Mouse (Mus musculus): ENCODE results near the gene Ptprn2.
A peak's percentile ranks its signal among the peaks of the same experiment; 100 is the strongest.

Gene Ptprn2

GRCm38 (mm10) chr12:116646771-116647170 lies 161.3 kb downstream of the Ptprn2 start:
- no peak for DNase-seq (ENCODE audit: low spot score in 2 of 2)

DNA sequence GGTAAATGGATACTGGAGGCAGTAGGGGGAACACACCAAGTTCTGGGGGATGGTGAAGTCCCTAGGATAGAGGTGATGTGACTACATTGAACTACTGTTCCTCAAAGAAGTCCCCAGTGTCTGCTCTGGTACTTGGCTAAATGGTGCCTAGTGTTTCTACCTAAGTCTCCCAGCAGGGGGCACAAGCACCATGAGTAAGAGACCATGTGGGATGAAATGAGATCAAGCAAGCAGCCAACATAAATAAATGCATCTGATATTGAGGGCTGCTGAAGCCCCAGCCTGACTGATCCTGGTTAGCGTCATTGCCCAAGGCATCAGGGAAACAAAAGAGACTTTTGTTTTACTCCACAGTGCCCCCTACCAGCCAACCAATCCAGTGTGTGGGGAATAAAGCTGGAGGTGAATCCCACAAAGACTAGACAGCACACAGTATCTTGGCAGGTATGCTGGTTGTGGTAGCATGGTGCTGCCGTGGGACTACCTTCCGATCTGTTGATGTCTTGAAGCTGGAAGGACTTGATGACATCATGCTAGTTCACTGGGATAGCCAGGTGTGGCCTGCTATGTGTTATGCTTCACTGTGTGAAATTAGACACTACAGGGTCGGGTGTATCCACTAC lies 163.2 kb downstream of the Ptprn2 start:
- peak; percentile 27 to 71 for DNase-seq (ENCODE audit: low spot score in 2 of 2)

DNA sequence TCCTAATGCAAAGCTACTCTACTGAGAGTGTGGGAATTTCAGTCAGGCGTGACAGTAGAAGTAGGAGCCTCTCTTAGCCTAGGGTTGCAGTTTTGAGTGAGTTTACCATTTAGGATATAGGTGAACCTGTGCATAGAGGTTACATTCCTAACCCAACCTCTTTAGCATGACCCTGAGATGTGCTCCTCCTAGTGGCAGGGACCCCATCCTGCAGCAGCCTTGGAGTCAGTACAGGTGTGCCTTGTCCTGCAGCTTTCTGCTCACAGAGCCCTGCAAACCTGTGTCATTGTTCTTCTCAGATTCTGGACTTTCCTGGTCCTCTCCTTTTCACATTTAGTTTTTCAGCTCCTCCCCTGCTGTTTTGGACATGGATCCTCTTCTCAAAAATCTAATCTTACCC lies 168.2 kb downstream of the Ptprn2 start:
- DNase-seq (ENCODE audit: low spot score in 2 of 2): peak; percentile 38 to 58

DNA sequence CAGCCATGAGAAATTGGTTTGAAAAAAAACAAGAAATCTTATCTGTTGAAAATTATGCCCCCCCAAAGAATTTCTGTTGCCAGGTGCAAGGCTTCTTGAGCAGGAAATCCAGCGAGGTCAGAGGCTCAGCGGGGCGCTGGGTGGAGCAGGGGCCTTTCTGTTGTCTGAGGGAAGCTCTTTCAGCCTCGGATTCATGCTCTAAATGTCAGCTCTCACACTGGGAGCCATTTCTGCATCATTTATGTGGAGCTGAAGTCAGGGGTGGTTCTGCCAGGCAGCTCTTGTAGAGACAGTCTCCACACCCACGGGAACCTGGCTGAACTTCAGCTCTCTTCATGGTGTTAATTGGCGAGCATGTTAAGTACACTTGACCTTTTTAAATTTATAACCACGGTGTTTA lies 174.6 kb downstream of the Ptprn2 start:
- peak; percentile 71 to 75 for DNase-seq (ENCODE audit: low spot score in 2 of 2)

DNA sequence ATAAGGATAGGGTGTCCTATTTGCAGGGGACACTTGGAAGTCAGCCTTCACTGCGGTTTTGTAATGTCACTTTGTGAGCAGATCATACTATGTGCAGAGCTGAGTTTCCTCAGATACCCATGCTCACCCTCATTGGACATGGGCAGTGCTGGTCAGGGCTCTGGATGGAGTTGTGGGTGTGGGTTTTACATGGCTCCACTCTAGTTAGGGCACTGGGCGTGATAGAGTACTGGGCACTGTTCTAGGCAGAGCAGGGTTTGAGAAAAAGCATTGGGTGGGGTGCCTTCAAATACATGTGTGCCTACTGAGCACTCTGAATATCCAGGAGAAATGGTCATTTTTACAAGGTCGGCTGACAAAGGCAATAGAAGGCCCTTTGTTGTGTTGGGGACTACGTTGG lies 175.5 kb downstream of the Ptprn2 start:
- no peak for DNase-seq (ENCODE audit: low spot score in 2 of 2)

GRCm38 (mm10) chr12:116677701-116678100 lies 192.2 kb downstream of the Ptprn2 start:
- DNase-seq (ENCODE audit: low spot score in 2 of 2): no peak

- no peak for DNase-seq (ENCODE audit: low spot score in 2 of 2)
Measured at GRCm38 (mm10) chr12:116689832-116690231, 204.3 kb downstream of the Ptprn2 start.

- no peak for DNase-seq (ENCODE audit: low spot score in 2 of 2)
Measured at GRCm38 (mm10) chr12:116709535-116709934, 224.0 kb downstream of the Ptprn2 start.

DNA sequence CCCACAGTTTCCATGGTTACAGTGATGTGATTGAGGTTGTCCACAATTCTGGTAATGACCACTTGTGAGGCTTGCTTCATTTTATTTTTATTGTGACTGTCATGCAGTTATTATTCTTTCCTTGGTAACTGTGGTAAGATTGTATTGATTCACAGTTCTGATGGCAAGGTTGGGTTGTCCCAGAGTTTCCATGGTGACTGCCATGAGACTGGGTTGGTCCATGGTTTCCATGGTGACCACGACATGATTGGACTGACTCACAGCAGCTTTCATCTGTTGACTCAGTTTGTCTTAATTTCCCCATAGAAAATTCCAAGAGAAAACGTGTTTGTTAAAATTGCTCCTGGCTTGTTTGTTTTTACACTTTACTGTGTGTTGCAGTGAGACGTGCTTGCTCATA lies 225.2 kb downstream of the Ptprn2 start:
- DNase-seq (ENCODE audit: low spot score in 2 of 2): no peak

DNA sequence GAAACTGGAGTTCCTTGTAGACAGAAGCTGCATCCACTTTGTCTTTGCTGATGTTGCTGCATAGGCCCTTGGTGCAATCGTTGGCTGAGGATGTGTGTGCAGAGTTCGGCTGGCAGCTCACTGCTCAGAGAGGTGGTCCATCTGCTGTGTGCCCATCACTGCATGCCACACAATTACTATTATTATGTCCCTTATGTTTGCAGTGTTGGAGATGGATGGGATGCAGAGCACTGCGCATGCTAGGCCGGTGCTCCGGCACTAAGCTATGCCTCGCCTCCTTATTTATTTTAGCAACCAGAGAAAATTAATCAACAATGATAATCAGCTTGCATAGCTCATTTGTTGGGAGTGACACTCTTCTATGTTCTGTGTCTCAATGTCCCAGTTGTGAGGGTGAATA lies 225.6 kb downstream of the Ptprn2 start:
- no peak for DNase-seq (ENCODE audit: low spot score in 2 of 2)

- DNase-seq (ENCODE audit: low spot score in 2 of 2): no peak
Measured at GRCm38 (mm10) chr12:116713096-116713495, 227.6 kb downstream of the Ptprn2 start.

DNA sequence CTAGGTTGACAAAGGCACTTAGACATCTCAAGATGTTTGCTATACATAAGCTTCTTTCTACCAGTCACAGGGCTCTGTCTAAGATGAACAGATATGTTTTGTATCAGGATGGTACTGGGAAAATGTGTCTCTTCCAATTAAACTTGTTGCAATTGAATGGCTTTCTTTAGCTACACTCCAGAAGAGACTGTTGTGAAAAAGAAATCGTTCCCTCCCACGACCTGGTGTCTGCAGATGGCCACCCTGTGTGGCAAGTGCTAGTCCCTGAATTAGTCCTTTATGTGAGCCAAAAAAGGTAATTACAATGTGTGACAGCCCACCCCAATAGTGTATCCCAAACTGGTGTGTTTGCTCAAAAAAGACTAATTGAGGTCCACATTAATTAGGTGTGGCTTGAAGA lies 235.5 kb downstream of the Ptprn2 start:
- no peak for DNase-seq (ENCODE audit: low spot score in 2 of 2)

DNA sequence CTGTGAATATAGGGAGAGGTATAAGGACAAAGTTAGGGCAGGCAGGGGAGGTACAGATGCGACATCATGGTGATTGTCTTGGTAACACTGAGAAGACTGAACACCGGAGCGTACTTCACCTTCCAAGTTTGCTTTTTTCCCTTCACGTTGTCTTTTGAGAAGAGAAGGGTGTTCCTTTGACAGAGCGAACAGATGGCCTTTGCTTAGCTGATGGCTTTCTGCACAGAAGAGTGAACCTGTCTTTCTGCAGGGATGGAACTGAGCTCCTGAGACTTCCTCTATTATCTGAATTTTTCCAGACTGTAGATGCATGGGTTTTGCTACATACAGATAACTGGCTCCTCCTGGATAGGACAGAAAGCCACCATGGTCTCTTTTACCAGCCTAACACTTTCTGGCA lies 254.6 kb downstream of the Ptprn2 start:
- DNase-seq (ENCODE audit: low spot score in 2 of 2): no peak

GRCm38 (mm10) chr12:116741300-116741699 lies 255.8 kb downstream of the Ptprn2 start:
- DNase-seq (ENCODE audit: low spot score in 2 of 2): no peak

- no peak for DNase-seq (ENCODE audit: low spot score in 2 of 2)
Measured at GRCm38 (mm10) chr12:116746401-116746800, 260.9 kb downstream of the Ptprn2 start.

DNA sequence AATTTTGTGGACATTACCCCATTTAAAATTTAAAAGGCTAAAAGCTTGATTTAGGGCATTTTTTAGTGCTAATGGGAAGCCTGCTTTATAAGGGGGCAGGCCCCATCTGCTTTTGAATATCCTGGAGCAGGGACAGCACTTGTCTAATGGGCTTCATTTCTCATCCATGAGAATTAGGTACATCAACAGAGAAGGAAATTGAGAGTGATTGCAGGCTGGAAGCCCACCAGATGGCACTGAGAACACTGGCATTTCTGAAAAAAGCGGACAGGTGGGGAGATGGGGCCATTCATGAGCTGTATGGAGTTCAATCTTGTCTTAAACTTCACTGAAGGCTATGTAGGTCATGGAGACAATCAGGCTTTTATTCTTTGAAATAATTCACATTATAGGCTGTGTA lies 267.3 kb downstream of the Ptprn2 start:
- no peak for DNase-seq (ENCODE audit: low spot score in 2 of 2)

DNA sequence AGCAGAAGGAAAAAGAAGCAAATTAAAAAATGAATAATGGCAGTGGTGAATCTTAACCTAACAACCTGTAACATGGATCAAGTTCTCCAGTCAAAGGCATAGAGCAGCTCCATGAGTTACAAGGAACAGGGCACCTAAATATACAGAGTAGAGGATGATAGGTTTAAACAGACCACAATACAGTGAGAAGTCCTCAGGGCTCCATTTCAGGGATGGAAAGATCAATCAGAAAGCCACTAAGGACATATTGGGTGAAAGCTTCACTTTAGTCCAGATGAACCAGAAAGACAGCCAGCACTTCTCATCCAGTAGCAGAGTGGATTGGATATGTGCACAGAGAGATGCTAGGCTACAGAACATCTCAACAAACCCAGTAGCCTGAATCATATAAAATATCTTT lies 278.4 kb downstream of the Ptprn2 start:
- DNase-seq (ENCODE audit: low spot score in 2 of 2): no peak

GRCm38 (mm10) chr12:116770911-116771310 lies 285.4 kb downstream of the Ptprn2 start:
- DNase-seq (ENCODE audit: low spot score in 2 of 2): no peak

DNA sequence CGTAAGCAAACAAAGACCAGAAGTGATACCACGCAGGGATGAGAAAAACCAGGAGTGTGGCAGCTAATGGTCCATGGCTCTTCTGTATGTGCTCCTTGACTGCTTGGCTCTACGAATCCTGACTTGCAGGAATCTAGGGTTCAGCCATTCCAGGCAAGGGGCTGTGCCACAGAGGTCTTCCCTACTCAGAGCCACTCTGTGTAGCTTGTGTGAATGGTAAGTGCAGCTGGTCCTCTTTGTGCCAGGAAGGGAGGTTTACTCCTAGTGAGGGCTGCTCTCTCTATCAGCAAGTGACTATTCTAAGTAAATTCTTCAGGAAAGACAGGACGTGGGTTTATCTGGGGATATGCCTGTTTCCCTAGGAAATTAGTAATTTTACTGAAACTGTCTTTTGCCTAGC lies 286.0 kb downstream of the Ptprn2 start:
- DNase-seq (ENCODE audit: low spot score in 2 of 2): no peak

DNA sequence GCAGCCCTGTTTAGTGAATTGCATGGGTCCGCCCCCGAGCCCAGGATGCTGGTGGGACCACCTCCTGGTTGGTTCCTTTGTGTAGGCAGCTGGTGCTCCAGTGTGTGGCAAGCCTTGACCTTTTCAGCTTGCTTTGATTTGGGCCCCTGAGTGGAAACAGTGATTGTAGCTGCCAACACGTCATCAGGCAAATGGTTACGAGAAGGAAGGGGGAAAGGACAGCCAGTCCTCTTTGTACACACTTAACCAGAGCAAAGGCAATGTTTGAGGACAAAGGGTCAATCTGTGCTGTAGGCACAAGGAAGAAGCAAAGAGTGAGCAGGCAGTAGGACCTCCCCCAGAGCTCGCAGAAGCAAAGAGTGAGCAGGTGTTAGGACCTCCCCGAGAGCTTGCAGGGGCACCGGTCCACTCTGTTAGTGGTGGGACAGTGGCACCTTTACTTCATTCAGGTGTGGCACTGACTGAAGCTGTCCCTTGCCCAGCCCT lies 286.6 kb downstream of the Ptprn2 start:
- DNase-seq (ENCODE audit: low spot score in 2 of 2): no peak

- DNase-seq (ENCODE audit: low spot score in 2 of 2): no peak
Measured at GRCm38 (mm10) chr12:116773344-116773743, 287.8 kb downstream of the Ptprn2 start.

- no peak for DNase-seq (ENCODE audit: low spot score in 2 of 2)
Measured at GRCm38 (mm10) chr12:116776447-116776846, 290.9 kb downstream of the Ptprn2 start.

- DNase-seq (ENCODE audit: low spot score in 2 of 2): no peak
Measured at GRCm38 (mm10) chr12:116778095-116779090, 292.9 kb downstream of the Ptprn2 start.

Measured in thymus, postnatal 10 days (tissue).